Mouse (Mus musculus) left cerebral cortex, adult 6 months (tissue): ENCODE results near the gene Sftpa1. TPM values are rescaled to one million over a fixed set of nuclear protein-coding genes. Genes with fewer than 3 reads are reported as not detected.

Experiments used
- long read RNA-seq, 2 experiments: library from polyadenylated mRNA; unstranded; transcript quantifications; one replicate each; pipeline ENCODE4 v2.0.0; 2019 to 2020
- polyA plus RNA-seq: library from polyadenylated mRNA; unstranded; fragments of <200 nt; fragmentation: Nextera tagmentation; gene quantifications from 2 replicates; pipeline ENCODE4 v1.2.3, GENCODE M21; 2021

Sftpa1 gene
- polyA plus RNA-seq, result not detected in 2 replicates
- long read RNA-seq, experiment 1, result 0 reads
- long read RNA-seq, experiment 2, result 0 reads

DNA sequence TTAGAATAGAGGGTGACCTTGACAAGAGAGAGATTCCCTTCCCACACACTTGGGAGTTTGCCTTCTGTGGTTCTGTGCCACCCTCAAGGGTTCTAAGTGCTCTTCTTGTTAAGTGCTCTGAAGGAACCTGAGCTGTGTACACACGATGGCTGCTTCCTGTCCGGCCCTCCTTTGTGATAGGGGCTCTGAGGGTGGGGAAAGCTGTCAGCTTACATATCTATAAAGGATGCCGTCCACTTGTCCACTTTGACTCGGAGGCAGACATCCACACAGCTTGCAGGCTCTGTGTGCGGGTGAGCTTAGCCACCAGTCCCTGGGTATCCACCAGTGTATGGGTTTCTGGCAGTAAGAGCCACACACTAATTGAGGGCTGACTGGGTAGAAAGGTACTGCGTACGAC lies at the start of gene Sftpa1:
Gene Sftpa1 (plus strand): TSS at position 243 of the 400 bp plus-strand sequence.

DNA sequence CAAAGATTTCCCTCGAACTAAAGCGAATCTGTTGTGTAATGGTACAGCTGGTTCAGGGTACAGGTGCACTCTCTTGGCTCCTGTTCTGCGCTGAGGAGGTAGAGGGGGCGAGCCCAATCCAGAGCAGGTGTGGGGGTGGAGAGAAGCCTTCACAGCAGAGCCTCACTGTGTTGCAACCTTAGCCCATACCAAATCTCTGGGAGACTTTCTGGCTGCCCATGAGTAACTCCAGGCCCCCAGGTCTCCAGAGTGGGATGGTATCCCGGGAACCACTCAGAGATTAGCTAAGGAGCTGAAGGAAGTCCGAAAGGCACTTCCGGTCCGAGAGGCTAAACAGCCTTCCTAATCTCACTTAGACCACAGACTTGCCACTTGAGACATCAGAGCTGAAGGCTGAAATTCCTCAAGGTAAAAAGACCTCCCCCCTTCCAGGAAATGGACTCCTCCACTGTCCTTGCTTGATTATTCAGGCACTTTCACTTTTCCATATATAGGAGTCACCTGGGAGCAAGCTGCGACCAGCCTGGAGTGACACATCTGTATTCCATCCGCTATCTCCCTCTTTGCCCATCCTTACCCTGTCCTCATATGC lies 26.6 kb upstream of the Sftpa1 start, which contains the start of gene Mat1a:
Gene Mat1a (plus strand): TSS at position 183 of the 592 bp plus-strand sequence.

DNA sequence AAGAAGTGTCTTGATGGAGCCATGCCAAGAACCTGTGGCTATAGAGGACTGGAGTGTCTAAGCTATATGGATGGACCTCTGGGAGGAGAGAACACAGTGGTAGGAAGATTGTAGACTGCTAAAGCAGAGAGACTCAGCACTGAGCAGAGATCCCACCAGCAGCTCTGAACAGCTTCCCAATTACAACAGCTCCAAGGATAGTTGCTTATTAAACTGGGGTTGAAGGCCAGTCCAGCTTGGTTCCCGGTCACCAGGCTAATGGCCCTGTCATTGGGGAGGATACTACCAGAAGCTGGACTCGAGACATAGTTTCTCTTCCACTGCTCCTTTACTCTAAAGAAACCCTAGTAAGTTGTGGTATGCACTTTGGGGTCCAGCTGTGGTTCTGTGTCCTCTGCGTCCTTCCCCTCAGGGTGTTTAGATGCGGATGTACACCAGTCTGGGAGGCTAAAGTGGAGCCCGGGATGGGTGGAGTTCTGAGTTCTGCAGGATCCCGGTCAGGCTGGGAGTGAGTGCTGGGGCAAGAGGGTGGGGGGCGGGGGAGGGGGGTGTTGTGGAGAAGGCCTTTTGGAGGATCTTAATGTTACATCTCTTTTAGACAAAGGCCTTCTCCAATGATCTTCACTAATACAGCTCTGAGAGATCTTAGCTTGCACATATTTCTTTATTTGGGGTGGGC lies 19.8 kb downstream of the Sftpa1 start, which contains the start of gene Mbl1:
Gene Mbl1 (plus strand): TSS at position 239 of the 679 bp plus-strand sequence.

DNA sequence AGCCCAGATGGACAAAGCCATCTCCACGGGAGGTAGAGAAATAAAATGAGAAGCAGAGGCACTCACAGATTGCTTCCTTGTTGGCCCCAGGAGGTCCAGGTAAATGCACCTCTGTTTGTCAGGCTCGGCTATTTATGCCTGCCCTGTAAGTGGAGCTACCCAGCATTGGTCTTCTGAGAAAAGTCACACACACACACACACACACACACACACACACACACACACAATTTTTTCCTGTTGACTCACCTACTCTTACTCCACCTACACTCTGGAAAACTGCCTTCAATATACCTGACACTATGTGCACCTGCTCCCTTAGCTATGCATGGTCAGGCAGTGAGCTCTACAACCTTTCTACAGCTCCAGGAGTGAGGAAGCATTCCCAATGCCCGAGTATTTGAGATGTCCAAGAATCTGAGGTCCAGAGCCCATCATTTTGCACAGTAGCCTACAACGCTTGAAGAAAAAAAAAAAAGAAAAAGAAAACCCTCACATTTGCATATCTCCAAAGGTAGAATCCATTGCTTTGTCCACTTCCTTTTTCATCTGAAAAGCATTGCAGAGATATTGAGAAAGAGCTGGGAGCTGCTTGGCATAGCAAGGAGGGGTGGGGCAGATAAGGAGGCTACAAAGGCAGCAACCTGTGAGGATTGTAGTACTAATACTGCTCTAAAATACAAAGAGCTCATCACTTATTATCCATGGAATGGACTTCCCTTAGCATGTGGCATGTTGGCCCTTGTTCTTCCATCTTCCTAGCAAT lies 53.7 kb downstream of the Sftpa1 start, which contains the start of gene Sftpd:
Gene Sftpd (minus strand): TSS at position 91 of the 763 bp plus-strand sequence.

Other genes with a start within 250 kb of the Sftpa1 start
- gene Sh2d4b, start 238.5 kb upstream of the Sftpa1 start, polyA plus RNA-seq, result 0.09 and 0.20 TPM in 2 replicates
- gene Tspan14, start 165.0 kb upstream of the Sftpa1 start, polyA plus RNA-seq, result 24.2 and 28.3 TPM in 2 replicates
- gene Fam213a, start 118.0 kb upstream of the Sftpa1 start, polyA plus RNA-seq, result 165 and 181 TPM in 2 replicates
- 0.58 and 1.0 TPM in 2 replicates for gene Dydc2, start 62.6 kb upstream of the Sftpa1 start, polyA plus RNA-seq
- gene Dydc1, start 58.9 kb upstream of the Sftpa1 start, polyA plus RNA-seq, result not detected in 2 replicates
- 0.04 TPM in 1 of 2 replicates, not detected in the other for gene Mat1a, start 26.7 kb upstream of the Sftpa1 start, polyA plus RNA-seq
- gene Mbl1, start 19.7 kb downstream of the Sftpa1 start, polyA plus RNA-seq, result not detected in 2 replicates
- gene Sftpd, start 53.4 kb downstream of the Sftpa1 start, polyA plus RNA-seq, result not detected in 2 replicates
- not detected in 2 replicates for gene Gm2832, start 147.0 kb downstream of the Sftpa1 start, polyA plus RNA-seq
- not detected in 2 replicates for gene Gm5798, start 216.8 kb downstream of the Sftpa1 start, polyA plus RNA-seq